Mouse (Mus musculus): ENCODE data around the gene Dnajb1.
"Not testable (repeated sequence)": the region's sequence is repeated elsewhere in the genome, so short reads cannot be mapped to it uniquely, and the experiment has no call there.

The Dnajb1 gene
- long read RNA-seq, experiment 1, transcript Dnajb1-201 (3 exons, 2,996 nt): major isoform, 88 of 92 reads
- long read RNA-seq, experiment 1, partial matches to known transcripts: 1 of 92 reads
- long read RNA-seq, experiment 1, other reads (novel, unspliced or antisense): 3 of 92 reads
- long read RNA-seq, experiment 2, transcript Dnajb1-201 (3 exons, 2,996 nt): major isoform, 95 of 101 reads
- long read RNA-seq, experiment 2, partial matches to known transcripts: 1 of 101 reads
- long read RNA-seq, experiment 2, other reads (novel, unspliced or antisense): 4 of 101 reads

DNA sequence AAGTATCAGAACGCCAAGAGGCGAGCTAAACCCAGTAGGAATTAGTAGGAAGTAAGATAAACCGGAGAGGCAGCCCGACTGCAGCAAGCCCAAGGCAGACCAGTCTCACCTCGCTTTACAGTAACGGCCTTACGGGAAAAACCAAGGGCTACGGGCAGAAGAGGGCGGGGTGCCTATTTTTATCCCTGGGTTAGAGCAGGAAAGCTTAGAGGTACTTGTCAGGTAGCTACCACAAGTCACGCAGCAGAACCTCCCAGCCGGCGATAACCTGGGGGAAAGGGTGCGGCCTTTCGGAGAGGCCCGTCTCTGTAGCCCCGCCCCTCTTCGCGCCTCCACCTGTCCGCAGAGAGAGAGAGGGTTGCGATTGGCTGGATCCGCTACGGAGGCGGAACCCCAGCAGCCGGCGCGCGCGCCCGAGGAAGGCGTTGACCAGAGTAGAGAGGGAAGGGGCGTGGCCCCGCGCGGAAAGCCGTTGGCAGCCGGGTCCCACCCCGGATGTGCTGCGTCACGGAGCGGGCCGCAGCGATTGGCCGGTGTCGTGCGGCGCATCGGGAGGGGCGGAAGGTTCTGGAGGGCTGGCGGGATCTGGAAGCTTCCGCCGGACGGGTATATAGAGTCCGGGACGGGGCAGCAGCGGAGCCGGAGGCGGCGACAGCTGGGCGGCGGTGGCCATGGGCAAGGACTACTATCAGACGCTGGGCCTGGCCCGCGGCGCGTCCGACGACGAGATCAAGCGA, at the start of gene Dnajb1, which contains the start of gene Tecr:
Gene Dnajb1 (plus strand): TSS at position 533 of the 737 bp plus-strand sequence.
Gene Tecr (minus strand): TSS at position 311 of the 737 bp plus-strand sequence.
- intact Hi-C loops (cut with DNase I): loop anchor here (5.0 kb wide), 1 partner anchor 41 kb away; the partner anchor contains the start of gene Ndufb7

- intact Hi-C loops (cut with DNase I): no loop called here
These were observed 45.3 kb upstream of the Dnajb1 start for GRCm38 (mm10) chr8:83562669-83563068.

GRCm38 (mm10) chr8:83563246-83563645, 44.7 kb upstream of the Dnajb1 start:
- intact Hi-C loops (cut with DNase I): no loop called here

GRCm38 (mm10) chr8:83565731-83566375, 42.1 kb upstream of the Dnajb1 start:
- intact Hi-C loops (cut with DNase I): loop anchor here (5.0 kb wide), 1 partner anchor 41 kb away; the partner anchor contains the start of genes Dnajb1 and Tecr

DNA sequence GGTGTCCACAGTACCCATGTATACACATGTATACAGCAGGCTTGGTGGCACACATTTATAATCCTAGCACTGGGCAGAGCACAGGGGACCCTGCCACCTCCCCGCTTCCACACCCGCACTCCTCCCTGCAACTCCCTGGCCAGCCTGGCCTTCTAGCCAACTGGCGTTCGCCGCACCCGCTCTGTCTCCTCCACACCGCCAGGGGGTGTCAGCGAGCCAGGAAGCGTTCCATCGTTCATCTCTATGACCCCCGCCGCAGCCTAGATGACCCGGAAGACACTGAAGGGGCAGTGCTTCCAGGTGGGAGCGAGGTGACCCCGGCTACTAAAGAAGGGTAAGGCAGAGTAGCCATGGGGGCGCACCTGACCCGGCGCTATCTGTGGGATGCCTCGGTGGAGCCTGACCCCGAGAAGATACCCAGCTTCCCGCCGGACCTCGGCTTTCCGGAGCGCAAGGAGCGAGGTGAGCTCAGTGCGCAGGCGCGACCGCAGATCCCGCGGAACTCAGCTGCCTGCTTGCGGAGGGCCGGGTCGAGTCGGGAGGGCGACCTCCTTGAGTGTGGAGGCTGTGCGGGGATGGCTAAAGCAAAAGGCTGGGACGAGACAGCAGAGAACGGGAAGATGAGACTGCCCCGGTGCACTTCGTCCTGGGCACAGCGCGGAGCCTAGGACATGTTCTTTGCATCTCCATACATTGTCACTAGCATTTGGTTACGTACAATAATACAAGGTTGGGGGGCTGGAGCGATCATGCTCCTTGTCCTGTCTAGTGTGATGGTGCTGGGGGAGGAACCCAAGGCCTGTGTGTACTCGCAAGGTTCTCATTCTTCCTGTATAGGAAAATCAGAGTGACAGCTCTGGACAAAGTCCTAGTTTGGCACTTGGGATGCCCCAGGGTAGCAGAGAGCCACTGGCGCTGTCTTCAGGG, 41.3 kb upstream of the Dnajb1 start, which contains the start of gene Ndufb7:
Gene Ndufb7 (plus strand): TSS at position 203 of the 927 bp plus-strand sequence.
- intact Hi-C loops (cut with DNase I): loop anchor here (5.0 kb wide), 1 partner anchor 41 kb away; the partner anchor contains the start of genes Dnajb1 and Tecr

DNA sequence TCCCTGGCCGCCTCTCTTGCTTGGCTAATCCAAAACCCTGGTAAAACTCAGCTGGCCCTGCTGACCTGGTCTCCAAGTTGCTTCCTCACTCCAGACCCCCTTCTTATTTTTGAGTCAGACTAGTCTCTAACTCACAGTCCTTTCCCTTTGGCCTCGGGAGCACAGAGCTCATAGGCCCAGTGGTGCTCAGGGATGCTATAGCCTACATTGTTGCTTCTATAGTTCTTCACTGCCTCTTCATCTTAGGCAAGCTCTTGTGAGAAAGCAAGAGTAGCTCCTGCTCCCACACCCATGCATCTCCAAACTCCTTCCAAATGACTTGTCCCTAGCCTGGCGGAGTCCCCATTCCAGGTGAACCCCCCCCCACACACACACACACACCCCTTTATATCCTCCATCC, 40.3 kb upstream of the Dnajb1 start:
- intact Hi-C loops (cut with DNase I): loop anchor here (5.0 kb wide), 1 partner anchor 40 kb away; the partner anchor contains the start of genes Dnajb1 and Tecr

- intact Hi-C loops (cut with DNase I): loop anchor here (5.0 kb wide), 1 partner anchor 39 kb away; the partner anchor contains the start of genes Dnajb1 and Tecr
These were observed 39.9 kb upstream of the Dnajb1 start for GRCm38 (mm10) chr8:83568128-83568527.

- intact Hi-C loops (cut with DNase I): loop anchor here (5.0 kb wide), 1 partner anchor 39 kb away; the partner anchor contains the start of genes Dnajb1 and Tecr
These were observed 39.2 kb upstream of the Dnajb1 start for GRCm38 (mm10) chr8:83568755-83569154.

DNA sequence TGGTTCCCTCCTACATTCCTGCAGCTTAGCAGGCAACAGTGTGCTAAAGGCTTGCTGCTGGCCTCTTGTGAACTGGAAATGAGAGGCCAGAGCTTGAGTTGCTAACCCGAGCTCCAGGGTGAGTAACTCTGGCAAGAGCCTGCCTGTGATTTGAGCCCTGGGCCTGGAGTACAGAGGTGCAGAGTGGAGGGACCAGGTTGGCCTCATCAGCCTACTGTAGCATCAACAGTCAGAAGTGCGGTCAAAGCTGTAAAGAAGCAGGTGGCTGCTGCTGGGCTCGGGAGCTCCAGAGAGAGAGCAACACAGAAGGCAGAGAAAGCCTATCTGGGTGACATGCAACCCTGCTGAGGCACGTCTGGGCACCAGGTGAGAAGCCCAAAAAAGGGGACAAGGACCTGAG, 38.8 kb upstream of the Dnajb1 start:
- intact Hi-C loops (cut with DNase I): loop anchor here (5.0 kb wide), 1 partner anchor 38 kb away; the partner anchor contains the start of genes Dnajb1 and Tecr

GRCm38 (mm10) chr8:83570272-83571000, 37.6 kb upstream of the Dnajb1 start:
- intact Hi-C loops (cut with DNase I): no loop called here

DNA sequence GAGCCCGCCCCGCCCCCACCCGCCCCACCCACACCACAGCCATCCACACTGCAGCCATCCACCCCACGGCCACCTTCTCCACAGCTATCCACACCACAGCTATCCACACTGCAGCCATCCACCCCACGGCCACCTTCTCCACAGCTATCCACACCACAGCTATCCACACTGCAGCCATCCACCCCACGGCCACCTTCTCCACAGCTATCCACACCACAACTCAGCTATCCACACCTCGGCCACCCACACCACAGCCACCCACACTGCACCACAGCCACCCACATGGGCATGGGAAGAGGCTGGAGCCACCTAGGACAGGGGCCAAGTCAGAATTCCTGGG, 37.0 kb upstream of the Dnajb1 start:
- intact Hi-C loops (cut with DNase I): not testable (repeated sequence)

DNA sequence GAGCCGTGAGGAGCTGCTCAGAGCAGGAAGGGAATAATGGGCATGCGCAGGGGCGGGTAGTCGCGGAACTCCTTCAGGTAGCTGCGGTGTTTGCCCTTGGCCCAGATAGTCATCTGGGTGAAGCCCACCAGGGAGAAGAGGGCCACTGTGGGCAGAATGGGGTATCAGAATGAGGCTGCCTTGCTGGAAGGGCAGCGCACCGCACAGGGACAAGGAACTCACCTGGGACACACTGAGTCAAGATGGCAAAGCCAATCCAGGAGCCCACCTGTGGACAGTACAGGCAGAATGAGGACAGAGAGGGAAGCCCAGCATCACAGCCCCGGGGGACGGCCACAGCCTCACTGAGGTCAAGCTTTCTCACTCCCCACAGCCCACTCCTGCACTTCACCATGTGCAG, 36.2 kb upstream of the Dnajb1 start:
- intact Hi-C loops (cut with DNase I): no loop called here

GRCm38 (mm10) chr8:83572246-83572812, 35.7 kb upstream of the Dnajb1 start:
- intact Hi-C loops (cut with DNase I): no loop called here

DNA sequence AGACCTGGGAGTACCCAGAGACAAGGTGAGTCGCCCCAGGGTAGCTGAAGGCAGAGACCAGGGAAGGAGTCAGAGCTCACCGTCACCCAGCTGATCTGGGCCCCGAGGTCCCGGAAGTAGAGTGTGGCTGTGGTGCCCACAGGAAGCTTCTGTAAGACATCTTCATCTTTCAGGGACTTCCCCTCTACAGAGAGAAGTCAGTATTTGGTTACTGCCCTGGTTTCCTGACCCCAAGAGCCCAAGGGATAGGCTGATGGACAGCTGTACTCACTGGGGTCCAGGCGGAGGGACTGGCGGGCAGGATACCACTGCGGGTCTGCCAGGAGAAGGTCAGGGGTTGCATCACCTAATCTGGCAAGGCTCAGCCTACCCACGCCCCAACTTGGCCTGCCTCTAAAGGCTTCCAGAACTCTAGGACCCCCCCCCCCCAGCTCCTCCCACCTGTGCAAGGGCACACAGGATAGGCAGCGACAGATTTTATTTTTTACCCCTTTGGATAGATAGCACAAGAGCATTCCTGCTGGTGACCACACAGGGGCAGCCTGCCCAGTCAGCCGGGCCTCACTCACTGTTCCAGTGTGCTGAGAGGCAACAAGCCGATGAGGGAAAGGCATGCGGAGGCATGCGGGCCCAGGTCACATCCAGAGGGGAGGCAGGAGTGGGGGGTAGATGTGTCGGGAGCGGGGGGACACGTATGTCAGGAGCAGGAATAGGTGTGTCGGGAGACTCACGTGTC, 34.7 kb upstream of the Dnajb1 start:
- intact Hi-C loops (cut with DNase I): no loop called here

DNA sequence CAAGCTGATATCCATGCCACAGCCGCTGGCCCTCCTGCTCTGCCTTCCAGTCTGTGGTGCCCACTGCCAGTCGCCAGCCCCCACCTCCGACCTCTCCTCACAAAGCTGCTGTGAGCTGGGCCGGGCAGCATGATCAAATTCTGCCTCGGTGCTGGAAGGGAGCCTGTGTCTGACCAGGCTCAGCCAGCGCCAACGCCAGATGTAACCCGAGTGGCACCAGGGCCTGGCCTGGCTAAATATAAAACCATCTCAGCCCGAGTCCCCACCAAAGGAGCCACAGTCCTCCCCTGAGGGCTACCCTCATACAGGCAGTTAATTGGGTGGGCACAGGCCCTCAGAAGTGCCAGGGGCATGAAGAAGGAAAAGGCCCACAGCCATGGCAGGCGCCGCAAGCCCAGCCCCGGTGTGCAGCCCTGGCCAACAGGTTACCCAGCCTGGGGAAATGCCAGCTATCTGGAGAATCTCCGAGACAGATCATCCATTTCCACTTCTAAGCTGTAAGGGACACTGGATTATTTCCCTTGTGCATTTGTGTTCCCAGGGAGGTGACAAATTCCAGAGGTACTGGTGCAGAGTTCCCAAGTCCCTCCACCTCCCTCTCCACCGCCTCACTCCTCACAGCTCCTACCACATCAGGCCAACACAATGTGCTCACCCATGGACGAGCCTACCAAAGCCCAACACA, 33.2 kb upstream of the Dnajb1 start:
- intact Hi-C loops (cut with DNase I): no loop called here

GRCm38 (mm10) chr8:83575561-83576515, 32.2 kb upstream of the Dnajb1 start:
- intact Hi-C loops (cut with DNase I): no loop called here

DNA sequence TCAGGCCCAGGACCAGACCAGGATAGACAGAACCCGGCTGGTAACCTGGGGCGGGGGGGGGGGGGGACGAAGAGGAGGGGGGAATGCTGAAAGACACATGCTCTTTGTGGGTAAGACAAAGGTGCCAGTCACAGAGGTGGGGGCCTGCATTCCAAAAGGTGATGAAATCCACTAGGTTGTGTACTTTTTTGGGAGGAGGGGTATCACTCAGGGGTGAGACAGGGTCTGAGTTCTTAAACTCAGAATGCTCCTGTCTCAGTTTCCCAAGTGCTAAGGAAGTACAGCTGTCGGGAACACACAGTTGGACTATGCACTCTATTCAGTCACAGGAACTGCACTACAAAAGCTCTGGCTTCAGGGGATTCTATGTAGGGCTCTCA, 31.5 kb upstream of the Dnajb1 start:
- intact Hi-C loops (cut with DNase I): no loop called here

All from adrenal gland (tissue).